Mouse (Mus musculus) spleen, adult 10 weeks (tissue): ENCODE results near the gene Col6a6. TPM values are rescaled to one million over a fixed set of nuclear protein-coding genes. Genes with fewer than 3 reads are reported as not detected.

Experiments used
- polyA plus RNA-seq: library from polyadenylated mRNA; stranded (reverse); fragments of 350-450 nt; fragmentation: Illumina TruSeq; extraction: RNeasy Lipid Tissue Mini Kit (QIAGEN cat#74804); gene quantifications from one replicate; pipeline ENCODE4 v1.2.3, GENCODE M21; 2015; ENCODE audit warnings: low replicate concordance; ENCODE audit not compliant: insufficient read depth

Col6a6 gene
- 0.17 TPM for polyA plus RNA-seq

DNA sequence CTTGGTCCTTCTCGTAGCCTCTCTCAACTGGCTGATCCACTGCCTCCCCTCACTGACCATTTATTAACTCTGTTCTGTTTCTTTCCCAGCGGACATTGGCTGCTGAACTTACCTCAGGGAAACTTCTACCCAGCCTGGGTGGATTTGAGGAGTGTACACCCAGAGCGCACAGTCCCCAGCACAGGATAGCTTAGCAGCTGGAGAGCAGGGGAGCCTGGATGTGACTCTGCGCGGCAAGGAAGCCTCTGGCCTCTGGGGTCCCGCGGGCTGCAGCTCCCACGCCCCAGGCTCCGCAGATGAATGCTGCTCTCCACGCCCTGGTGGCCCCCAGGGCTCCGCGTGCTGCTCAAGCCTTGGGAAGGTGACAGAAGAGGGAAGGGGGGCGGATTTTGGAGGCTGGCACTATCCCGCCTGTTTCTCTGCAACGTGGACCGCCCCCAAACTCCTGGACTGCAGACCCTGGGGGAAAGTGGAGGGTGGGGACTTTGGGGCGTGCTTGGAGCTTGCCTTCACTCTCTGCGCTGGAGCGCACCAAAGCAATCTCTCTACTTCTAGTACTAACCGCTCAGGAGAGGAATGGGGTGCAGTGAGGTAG is at the start of gene Col6a6:
Col6a6 (minus strand) TSS at position 370 of the 595 bp plus-strand sequence.

DNA sequence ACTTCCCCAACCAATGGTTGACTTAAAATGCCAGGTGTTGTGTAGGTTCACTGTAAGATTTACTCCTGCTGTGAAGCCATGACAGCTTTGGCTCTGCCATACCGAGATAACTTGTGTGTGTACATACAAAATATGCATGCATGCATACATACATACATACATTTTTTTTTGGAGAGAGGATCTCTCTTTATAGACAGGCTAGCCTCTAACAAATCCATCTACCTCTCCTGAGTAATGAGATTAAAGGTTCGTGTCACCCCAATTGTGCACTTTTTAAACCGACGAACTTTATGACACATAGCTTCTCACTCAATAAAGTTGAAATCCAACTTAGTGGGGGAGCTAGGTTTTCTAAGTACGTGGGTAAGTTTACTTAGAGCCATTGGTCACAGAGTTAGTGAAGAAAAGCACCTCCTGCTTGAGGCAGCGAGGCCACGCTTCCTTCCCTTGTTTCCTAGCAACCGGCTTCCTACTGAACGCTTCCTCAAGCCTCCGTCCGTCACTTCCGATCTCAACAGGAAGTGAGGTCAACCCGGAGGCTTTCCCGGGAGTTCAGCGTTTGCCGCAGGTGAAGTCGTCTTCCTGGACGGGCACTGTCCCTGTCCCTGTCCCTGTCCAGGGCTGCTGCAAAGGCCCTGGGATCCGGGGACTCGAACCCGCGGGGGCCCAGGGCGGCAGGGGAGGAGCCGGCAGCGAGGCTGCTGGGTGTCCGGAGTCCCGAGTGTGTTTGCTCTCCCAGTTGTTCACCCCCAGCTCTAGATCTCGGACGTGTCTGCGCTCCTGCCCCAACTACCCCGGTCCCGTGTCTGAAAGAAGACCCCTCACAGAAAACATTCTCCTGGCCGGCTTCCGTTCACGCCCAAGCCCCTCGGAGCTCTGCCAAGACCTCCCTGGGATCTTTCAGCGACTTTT is 185.2 kb downstream of the Col6a6 start, which contains the start of gene Pik3r4:
Pik3r4 (plus strand) TSS at position 519 of the 912 bp plus-strand sequence.

Other genes starting within 250 kb of the Col6a6 start
- 88.2 TPM for gene Pik3r4, start 185.2 kb downstream of the Col6a6 start, polyA plus RNA-seq
- 2.9 TPM for gene Col6a5, start 132.5 kb upstream of the Col6a6 start, polyA plus RNA-seq